Mouse (Mus musculus) liver, embryonic 16.5 days (tissue): Measurements from ENCODE around the gene Bmp4. TPM values are rescaled to one million over a fixed set of nuclear protein-coding genes. Genes with fewer than 3 reads are reported as not detected.

Experiments used
- ATAC-seq: fragments of 200-750 bp; cut with Nextera tagmentation; 2 replicates; pipeline ENCODE4 v1.8.0; 2017; ENCODE audit warnings: low read depth, mild to moderate bottlenecking, moderate number of reproducible peaks, moderate library complexity
- H3K27ac ChIP-seq: fragments of 300-500 bp; sonication (generic); 2 replicates; pipeline ENCODE4 v1.5.1; 2014; ENCODE audit warnings: mild to moderate bottlenecking, low read length
- H3K27me3 ChIP-seq: fragments of 300-500 bp; sonication (generic); 2 replicates; pipeline ENCODE4 v1.6.1; 2014; ENCODE audit warnings: low read depth, low read length, mixed read lengths; ENCODE audit not compliant: control insufficient read depth, insufficient read depth
- H3K36me3 ChIP-seq: fragments of 300-500 bp; sonication (generic); 2 replicates; pipeline ENCODE4 v1.6.1; 2014; ENCODE audit warnings: mild to moderate bottlenecking; ENCODE audit not compliant: control insufficient read depth, insufficient read depth
- H3K4me1 ChIP-seq: fragments of 300-500 bp; sonication (generic); 2 replicates; pipeline ENCODE4 v1.6.1; 2014; ENCODE audit warnings: low read depth, low read length, mixed read lengths; ENCODE audit not compliant: control insufficient read depth
- H3K4me2 ChIP-seq: fragments of 300-500 bp; sonication (generic); 2 replicates; pipeline ENCODE4 v1.6.1; 2014; ENCODE audit warnings: low read depth, low read length, mixed read lengths
- H3K4me3 ChIP-seq: fragments of 300-500 bp; sonication (generic); 2 replicates; pipeline ENCODE4 v1.5.1; 2014; ENCODE audit warnings: low read depth, mild to moderate bottlenecking, low read length
- H3K9ac ChIP-seq: fragments of 300-500 bp; sonication (generic); 2 replicates; pipeline ENCODE4 v1.6.1; 2014; ENCODE audit warnings: low read depth, low read length
- H3K9me3 ChIP-seq: fragments of 300-500 bp; sonication (generic); replicated peaks from 2 replicates; pipeline ENCODE4 v1.6.1; 2016; ENCODE audit warnings: low read length; ENCODE audit not compliant: control insufficient read depth
- WGBS: fragments of 180-500 bp; shearing (Covaris S2); extraction: QIAGEN DNeasy Blood & Tissue Kit; methylation state at CpG from one replicate; pipeline ENCODE4 v1.1.7; 2014; ENCODE audit not compliant: insufficient replicate concordance; 5-methylcytosine and 5-hydroxymethylcytosine counted together
- polyA plus RNA-seq: library from polyadenylated mRNA; unstranded; fragments of >200 nt; fragmentation: Nextera tagmentation; extraction: Ambion mirVana; gene quantifications from 2 replicates; pipeline ENCODE4 v1.2.1, GENCODE M21; 2015

Gene Bmp4
- polyA plus RNA-seq, 1 experiment from 2014 or later: 1.1 TPM

DNA sequence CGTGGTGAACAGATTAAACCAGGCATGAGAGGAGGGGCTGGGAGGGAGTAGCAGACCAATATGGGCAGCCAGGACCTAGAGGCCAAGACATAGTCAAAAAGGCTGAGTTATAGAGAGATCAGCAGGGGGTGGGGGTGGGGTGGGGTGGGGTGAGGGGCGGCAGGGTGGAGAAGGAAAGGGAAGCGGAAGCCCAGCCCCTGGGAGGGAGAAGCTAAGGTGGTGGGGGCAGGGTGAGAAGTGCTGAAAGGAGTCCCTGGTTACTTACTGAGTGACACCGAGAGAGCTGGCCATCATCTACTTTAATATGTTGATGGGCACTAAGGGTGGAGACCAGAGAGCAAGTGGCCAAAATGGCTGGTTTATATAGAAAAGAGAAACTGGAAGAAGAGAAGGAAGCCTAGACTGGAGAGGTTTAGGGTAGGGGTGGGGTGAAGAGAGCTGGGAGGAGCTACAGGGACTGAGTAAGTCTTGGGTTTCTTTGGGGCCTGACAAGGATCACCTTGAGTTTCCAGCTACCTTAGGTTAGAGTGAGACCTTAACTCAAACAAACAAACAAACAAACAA is 20.2 kb upstream of the Bmp4 start:
- Histone ChIP-seq H3K36me3 (no peaks in the 10 kb centered on the region), H3K4me2 (no peak overlapping the region), H3K9ac (no peak overlapping the region), H3K27ac (no peak overlapping the region), H3K4me3 (no peak overlapping the region), H3K9me3 (no peaks in the 10 kb centered on the region), H3K4me1 (no peaks in the 10 kb centered on the region), H3K27me3 (no peaks in the 10 kb centered on the region)
- ATAC-seq: no peak
- WGBS: 27% methylated on average over 4 of the region's 4 CpGs

DNA sequence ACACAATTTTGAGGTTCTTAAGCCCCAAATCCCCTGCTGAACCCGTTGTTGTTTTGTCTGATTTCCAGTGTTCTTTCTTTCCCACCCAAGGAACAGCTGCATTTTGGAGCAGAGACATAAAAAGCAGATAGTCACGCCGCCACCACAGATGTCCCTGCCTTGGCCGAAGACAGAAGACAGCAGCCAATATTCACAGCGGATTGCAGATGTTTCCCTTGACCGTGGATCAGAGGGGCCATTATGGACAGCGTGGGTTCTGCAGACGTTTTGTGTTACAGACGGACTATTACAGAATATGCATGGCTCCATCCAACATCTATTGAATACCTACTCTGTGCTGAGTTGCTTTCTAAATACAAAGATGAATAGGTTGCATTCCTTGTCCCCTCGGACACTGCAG is 18.5 kb upstream of the Bmp4 start:
- H3K4me1 ChIP-seq: no peaks in the 10 kb centered on the region
- no peak overlapping the region for H3K27ac ChIP-seq
- ATAC-seq: no peak
- no peaks in the 10 kb centered on the region for H3K9me3 ChIP-seq
- H3K4me2 ChIP-seq: no peak overlapping the region
- no peaks in the 10 kb centered on the region for H3K27me3 ChIP-seq
- WGBS: 70% methylated on average over 10 of the region's 10 CpGs
- no peaks in the 10 kb centered on the region for H3K36me3 ChIP-seq
- H3K9ac ChIP-seq: no peak overlapping the region
- no peak overlapping the region for H3K4me3 ChIP-seq

- no peak for ATAC-seq
- Histone ChIP-seq H3K27ac (no peak overlapping the region), H3K9ac (no peak overlapping the region), H3K9me3 (no peaks in the 10 kb centered on the region), H3K36me3 (no peaks in the 10 kb centered on the region), H3K4me3 (no peak overlapping the region), H3K27me3 (no peaks in the 10 kb centered on the region), H3K4me2 (no peak overlapping the region), H3K4me1 (no peaks in the 10 kb centered on the region)
- 66% methylated on average over 3 of the region's 3 CpGs for WGBS
Measured at GRCm38 (mm10) chr14:46408319-46408718, 17.9 kb upstream of the Bmp4 start.

DNA sequence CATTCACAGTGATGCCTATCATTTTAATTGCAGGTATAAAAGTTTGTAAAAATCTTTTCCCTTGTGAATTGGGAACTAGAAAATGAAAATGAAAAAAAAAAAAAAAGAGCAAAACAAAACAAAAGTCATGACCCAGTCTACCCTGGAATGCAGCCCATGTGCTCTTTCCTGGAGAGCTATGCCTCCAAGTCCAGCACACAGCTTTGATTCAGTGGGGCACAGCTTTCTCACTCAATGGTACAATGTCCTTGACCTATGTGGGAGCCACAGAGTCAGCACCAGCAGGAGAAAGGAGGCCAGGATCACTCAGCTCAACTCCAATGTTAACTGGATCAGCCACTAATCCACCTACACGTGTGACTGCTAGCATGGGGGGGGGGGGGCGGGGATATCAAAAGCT is 9.5 kb upstream of the Bmp4 start:
- Histone ChIP-seq H3K9me3 (no peaks in the 10 kb centered on the region), H3K36me3 (no peaks in the 10 kb centered on the region), H3K27ac (no peak overlapping the region), H3K4me3 (no peak overlapping the region), H3K4me2 (no peak overlapping the region), H3K4me1 (no peaks in the 10 kb centered on the region), H3K27me3 (peaks cover 27% of the 10 kb centered on the region), H3K9ac (no peak overlapping the region)
- no peak for ATAC-seq
- 30% methylated on average over 2 of the region's 2 CpGs for WGBS

- no peak for ATAC-seq
- Histone ChIP-seq H3K36me3 (no peaks in the 10 kb centered on the region), H3K4me1 (no peaks in the 10 kb centered on the region), H3K9me3 (no peaks in the 10 kb centered on the region), H3K4me2 (peak overlapping the region; percentile 48), H3K27ac (no peak overlapping the region), H3K9ac (no peak overlapping the region), H3K27me3 (peaks cover 32% of the 10 kb centered on the region), H3K4me3 (peak overlapping the region; percentile 2; the same call in 1 of the 2 replicates)
- 3% methylated on average over 27 of the region's 27 CpGs for WGBS
Measured at GRCm38 (mm10) chr14:46398091-46398695, 7.7 kb upstream of the Bmp4 start.

- Histone ChIP-seq H3K27me3 (peaks cover 57% of the 10 kb centered on the region), H3K4me2 (no peak overlapping the region), H3K4me1 (no peaks in the 10 kb centered on the region; the same call in 1 of the 2 replicates), H3K9ac (no peak overlapping the region), H3K36me3 (no peaks in the 10 kb centered on the region), H3K4me3 (no peak overlapping the region), H3K9me3 (no peaks in the 10 kb centered on the region), H3K27ac (no peak overlapping the region)
- no peak for ATAC-seq
- WGBS: 27% methylated on average over 6 of the region's 6 CpGs
Measured at GRCm38 (mm10) chr14:46391621-46392170, 1.2 kb upstream of the Bmp4 start.

DNA sequence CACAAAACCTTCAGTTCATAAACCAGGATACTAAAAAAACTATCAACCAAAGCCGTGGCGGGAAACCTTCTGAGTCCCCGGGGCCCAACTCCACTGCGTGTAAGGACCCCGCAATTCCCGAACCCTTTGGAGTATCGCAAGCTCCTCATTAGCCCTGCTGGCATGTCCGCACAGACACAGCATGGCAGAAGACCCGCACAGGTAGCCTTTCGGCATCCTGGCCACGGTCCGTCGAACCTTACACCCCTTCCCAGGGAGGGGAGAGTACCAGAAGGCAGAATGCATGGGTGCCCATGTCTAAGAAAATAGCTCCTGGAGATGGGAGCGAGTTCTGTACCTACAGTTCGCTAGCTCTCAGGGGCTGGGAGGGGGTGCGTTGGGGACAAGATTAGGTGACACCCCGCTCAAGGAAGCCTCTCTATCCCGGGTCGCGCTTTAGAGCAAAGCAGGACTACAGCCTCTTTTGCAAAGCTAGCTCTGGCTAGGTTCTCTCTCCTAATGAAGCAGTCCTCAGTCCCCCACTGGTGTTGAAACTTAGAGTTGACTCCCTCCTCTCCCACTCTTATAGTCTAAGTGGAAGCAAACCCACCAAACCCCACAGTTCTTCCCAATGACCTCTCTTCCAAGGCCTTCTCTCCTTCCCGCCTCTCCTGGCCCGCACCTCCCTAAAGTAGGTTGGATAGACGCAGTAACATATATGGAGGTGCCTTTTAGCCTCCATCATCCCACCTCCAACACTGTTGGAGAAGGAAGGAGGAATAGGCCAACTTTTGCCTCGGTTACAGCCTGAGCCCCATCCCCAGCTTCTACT is 826 bp downstream of the Bmp4 start:
- peak overlapping the region; percentile 8; the same call in 1 of the 2 replicates for H3K4me3 ChIP-seq
- H3K9ac ChIP-seq: no peak overlapping the region

DNA sequence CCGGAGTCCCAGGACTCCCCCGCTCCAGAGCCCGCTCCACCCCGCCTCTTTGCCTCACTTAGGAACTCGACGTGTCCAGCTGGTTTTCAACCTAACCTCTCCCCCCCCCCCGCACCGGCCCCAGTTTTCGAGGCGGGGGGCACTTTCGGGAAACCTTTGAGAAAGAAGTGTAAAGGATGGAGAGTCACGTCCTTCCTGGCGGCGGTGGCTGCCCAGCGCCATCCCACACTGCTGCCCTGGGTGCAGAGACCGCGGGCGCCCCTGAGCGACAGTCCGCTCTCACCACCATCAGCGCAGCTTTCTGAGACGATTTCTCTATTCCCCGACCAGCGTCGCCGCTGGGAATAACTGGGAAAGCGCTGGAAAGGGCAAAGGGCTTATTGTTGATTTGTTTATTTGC is 1.8 kb downstream of the Bmp4 start:
- Histone ChIP-seq H3K9ac (no peak overlapping the region), H3K36me3 (no peaks in the 10 kb centered on the region), H3K4me3 (peak overlapping the region; percentile 57), H3K4me2 (peak overlapping the region; percentile 65), H3K27ac (no peak overlapping the region), H3K9me3 (no peaks in the 10 kb centered on the region), H3K27me3 (peaks cover 81% of the 10 kb centered on the region), H3K4me1 (no peaks in the 10 kb centered on the region; the same call in 1 of the 2 replicates)
- under 1% methylated on average over 26 of the region's 27 CpGs for WGBS
- ATAC-seq: no peak

More for the DNA sequence above, 826 bp downstream of the Bmp4 start:
- no peaks in the 10 kb centered on the region; the same call in 1 of the 2 replicates for H3K4me1 ChIP-seq
- 7% methylated on average over 24 of the region's 24 CpGs for WGBS
- no peak for ATAC-seq
- H3K4me2 ChIP-seq: no peak overlapping the region
- no peak overlapping the region for H3K27ac ChIP-seq
- no peaks in the 10 kb centered on the region for H3K36me3 ChIP-seq
- no peaks in the 10 kb centered on the region for H3K9me3 ChIP-seq
- H3K27me3 ChIP-seq: peaks cover 77% of the 10 kb centered on the region
